Mouse (Mus musculus): ENCODE results near the gene P2rx5. TPM values are rescaled to one million over a fixed set of nuclear protein-coding genes. Genes with fewer than 3 reads are reported as not detected.

Gene P2rx5
- polyA plus RNA-seq, 1 experiment: not detected

DNA sequence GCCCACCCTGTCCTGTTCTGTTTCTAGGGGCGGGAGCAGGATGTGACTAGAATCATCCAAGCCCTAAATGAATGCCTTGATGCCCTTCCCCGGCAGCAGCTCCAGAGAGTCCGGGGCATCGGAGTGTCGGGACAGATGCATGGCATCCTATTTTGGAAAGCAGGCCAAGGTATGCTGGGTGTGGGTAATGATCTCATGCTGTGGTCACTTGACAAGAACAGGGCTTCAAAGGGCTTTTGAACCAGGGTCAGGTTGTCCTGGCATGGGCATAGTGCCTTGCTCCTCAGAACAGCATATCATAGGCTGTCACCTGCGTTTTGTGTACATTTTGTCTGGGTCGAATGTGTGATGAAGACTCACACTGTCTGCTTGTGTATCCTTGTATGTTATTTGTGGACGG, 43.7 kb downstream of the P2rx5 start:
- Histone ChIP-seq H3K4me3 (replicated peaks) (no peak overlapping the region), H3K9me3 (ENCODE audit: control insufficient read depth, low read length) (no peaks in the 10 kb centered on the region), H3K36me3 (ENCODE audit: control insufficient read depth) (no peaks in the 10 kb centered on the region; the same call in 1 of the 2 replicates), H3K27me3 (ENCODE audit: control insufficient read depth) (no peaks in the 10 kb centered on the region), H3K4me1 (ENCODE audit: control insufficient read depth) (peaks cover 16% of the 10 kb centered on the region)
- TF ChIP-seq GATA1 (IDR thresholded peaks at IDR 0.05; ENCODE audit: low read length) (no peak), TAL1 (IDR thresholded peaks at IDR 0.05; ENCODE audit: low read length) (no peak)

DNA sequence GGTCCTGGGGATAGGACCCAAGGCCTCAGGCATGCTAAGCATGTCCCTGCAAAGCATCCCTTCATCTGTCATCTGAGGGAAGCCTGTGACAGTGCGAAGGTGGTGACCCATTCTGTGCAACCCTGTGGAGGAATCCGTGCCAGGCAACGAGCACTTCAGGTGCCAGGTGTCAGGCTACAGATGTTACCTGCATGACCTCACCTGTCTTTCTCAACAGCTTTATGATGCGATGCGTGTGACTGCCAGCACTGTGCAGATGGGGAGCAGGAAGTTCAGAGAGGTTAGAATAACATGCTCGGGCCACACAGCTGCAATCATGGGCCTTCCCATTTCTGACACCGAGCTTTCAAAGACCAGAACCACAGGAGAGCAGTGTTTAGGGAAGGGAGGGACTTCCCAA, 45.0 kb downstream of the P2rx5 start:
- no peak overlapping the region for H3K4me3 ChIP-seq (replicated peaks)
- H3K4me1 ChIP-seq (ENCODE audit: control insufficient read depth): peaks cover 6% of the 10 kb centered on the region
- no peaks in the 10 kb centered on the region for H3K9me3 ChIP-seq (ENCODE audit: control insufficient read depth, low read length)
- no peaks in the 10 kb centered on the region for H3K27me3 ChIP-seq (ENCODE audit: control insufficient read depth)
- H3K36me3 ChIP-seq (ENCODE audit: control insufficient read depth): no peaks in the 10 kb centered on the region; the same call in 1 of the 2 replicates
- no peak for TF ChIP-seq TAL1 (IDR thresholded peaks at IDR 0.05; ENCODE audit: low read length)
- TF ChIP-seq GATA1 (IDR thresholded peaks at IDR 0.05; ENCODE audit: low read length): no peak

DNA sequence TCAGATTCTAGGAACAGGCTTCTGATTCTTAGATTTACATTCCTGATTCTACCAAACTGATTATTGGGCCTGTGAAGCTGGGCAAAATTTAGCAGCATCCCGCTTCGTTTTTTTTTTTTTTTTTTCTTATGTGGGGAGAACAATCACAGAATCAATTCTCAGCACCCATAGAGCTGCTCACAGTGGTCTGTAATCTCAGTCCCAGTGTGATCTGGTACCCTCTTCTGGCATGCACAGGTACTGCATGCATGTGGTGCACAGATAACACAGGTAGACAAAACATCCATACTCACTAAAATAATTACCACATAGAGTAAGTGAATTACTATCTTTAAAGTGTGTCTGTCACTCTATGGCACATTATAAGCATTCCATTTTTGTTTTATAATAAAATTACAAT, 47.4 kb downstream of the P2rx5 start:
- Histone ChIP-seq H3K4me1 (ENCODE audit: control insufficient read depth) (no peaks in the 10 kb centered on the region), H3K27me3 (ENCODE audit: control insufficient read depth) (no peaks in the 10 kb centered on the region), H3K36me3 (ENCODE audit: control insufficient read depth) (no peaks in the 10 kb centered on the region; the same call in 1 of the 2 replicates), H3K9me3 (ENCODE audit: control insufficient read depth, low read length) (no peaks in the 10 kb centered on the region), H3K4me3 (replicated peaks) (no peak overlapping the region)
- TF ChIP-seq GATA1 (IDR thresholded peaks at IDR 0.05; ENCODE audit: low read length) (no peak), TAL1 (IDR thresholded peaks at IDR 0.05; ENCODE audit: low read length) (no peak)

DNA sequence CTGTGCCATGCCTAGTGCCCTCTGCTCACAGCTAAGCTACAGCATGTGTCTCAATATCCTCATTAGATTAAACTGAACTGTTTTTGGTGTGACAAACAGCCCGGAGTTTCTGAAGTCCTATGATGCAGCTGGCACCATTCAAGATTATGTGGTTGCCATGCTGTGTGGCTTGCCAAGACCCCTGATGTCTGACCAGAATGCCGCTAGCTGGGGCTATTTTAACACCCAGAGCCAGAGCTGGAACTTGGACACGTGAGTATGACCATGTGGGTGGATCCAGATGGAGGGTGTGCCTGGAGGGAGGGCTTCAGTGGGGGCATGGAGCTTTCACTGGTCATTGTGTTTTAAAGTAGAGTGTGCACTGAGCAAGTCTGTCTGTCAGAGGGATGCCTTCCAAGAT, 53.7 kb downstream of the P2rx5 start:
- H3K4me3 ChIP-seq (replicated peaks): no peak overlapping the region
- peaks cover 3% of the 10 kb centered on the region; the same call in 1 of the 2 replicates for H3K36me3 ChIP-seq (ENCODE audit: control insufficient read depth)
- H3K27me3 ChIP-seq (ENCODE audit: control insufficient read depth): no peaks in the 10 kb centered on the region
- TF ChIP-seq TAL1 (IDR thresholded peaks at IDR 0.05; ENCODE audit: low read length) (no peak), GATA1 (IDR thresholded peaks at IDR 0.05; ENCODE audit: low read length) (no peak)
- no peaks in the 10 kb centered on the region; the same call in 1 of the 2 replicates for H3K4me1 ChIP-seq (ENCODE audit: control insufficient read depth)
- H3K9me3 ChIP-seq (ENCODE audit: control insufficient read depth, low read length): no peaks in the 10 kb centered on the region

DNA sequence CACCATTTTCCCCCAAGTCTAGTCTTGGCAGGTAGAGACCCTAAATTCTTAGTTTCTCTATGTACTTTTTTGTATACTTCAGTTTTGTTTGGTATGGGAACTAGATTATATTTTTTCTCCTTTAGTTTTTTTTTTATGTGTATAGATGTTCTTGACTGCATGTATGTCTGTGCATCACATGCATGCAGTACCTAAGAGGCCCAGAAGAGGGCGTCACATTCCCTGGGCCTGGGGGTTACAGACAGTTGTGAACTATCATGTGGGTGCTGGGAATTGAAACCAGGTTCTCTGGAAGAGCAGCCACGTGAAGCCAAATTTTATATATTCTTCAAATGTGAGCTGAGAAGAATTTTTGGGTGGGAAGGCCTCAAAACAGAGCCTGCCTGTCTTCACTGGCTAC, 59.5 kb downstream of the P2rx5 start:
- Histone ChIP-seq H3K4me3 (replicated peaks) (no peak overlapping the region), H3K36me3 (ENCODE audit: control insufficient read depth) (peaks cover 3% of the 10 kb centered on the region; the same call in 1 of the 2 replicates), H3K9me3 (ENCODE audit: control insufficient read depth, low read length) (no peaks in the 10 kb centered on the region), H3K4me1 (ENCODE audit: control insufficient read depth) (no peaks in the 10 kb centered on the region), H3K27me3 (ENCODE audit: control insufficient read depth) (no peaks in the 10 kb centered on the region)
- TF ChIP-seq GATA1 (IDR thresholded peaks at IDR 0.05; ENCODE audit: low read length) (no peak), TAL1 (IDR thresholded peaks at IDR 0.05; ENCODE audit: low read length) (no peak)

DNA sequence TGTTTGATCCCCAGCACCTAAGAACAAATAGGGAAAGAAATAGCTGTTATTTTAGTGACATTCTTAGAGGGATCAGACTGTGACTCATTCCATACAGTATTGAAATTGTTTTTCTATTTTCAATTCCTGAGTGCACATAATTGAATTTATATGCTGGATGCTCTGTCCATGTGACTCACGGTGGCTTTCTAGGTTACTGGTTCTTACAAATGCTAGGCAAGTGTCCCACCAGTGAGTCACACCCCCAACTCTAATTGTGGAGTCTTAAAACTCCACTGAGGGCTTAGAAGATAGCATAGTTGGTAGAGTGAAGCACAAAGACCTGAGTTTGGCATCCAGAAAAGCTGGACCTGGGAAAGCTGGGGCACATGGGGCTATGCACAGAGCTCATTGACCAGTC, 60.4 kb downstream of the P2rx5 start:
- H3K27me3 ChIP-seq (ENCODE audit: control insufficient read depth): no peaks in the 10 kb centered on the region
- H3K36me3 ChIP-seq (ENCODE audit: control insufficient read depth): peaks cover 3% of the 10 kb centered on the region; the same call in 1 of the 2 replicates
- TF ChIP-seq GATA1 (IDR thresholded peaks at IDR 0.05; ENCODE audit: low read length) (no peak), TAL1 (IDR thresholded peaks at IDR 0.05; ENCODE audit: low read length) (no peak)
- no peak overlapping the region for H3K4me3 ChIP-seq (replicated peaks)
- H3K4me1 ChIP-seq (ENCODE audit: control insufficient read depth): no peaks in the 10 kb centered on the region
- H3K9me3 ChIP-seq (ENCODE audit: control insufficient read depth, low read length): no peaks in the 10 kb centered on the region

Other genes starting within 250 kb of the P2rx5 start
- gene Atp2a3, start 199.3 kb upstream of the P2rx5 start, polyA plus RNA-seq (2012): 0.19 TPM in 2 replicates
- gene P2rx1, start 161.3 kb upstream of the P2rx5 start, polyA plus RNA-seq (2012): 0.12 TPM in 2 replicates
- 0.01 and 0.02 TPM in 2 replicates for gene Camkk1, start 141.4 kb upstream of the P2rx5 start, polyA plus RNA-seq (2012)
- gene Ncbp3, start 112.6 kb upstream of the P2rx5 start, polyA plus RNA-seq (2012): 0.19 and 0.34 TPM in 2 replicates
- gene Itgae, start 69.8 kb upstream of the P2rx5 start, polyA plus RNA-seq (2012): not detected in 2 replicates
- 1.2 and 1.4 TPM in 2 replicates for gene Haspin, start 22.1 kb upstream of the P2rx5 start, polyA plus RNA-seq (2012)
- gene Emc6, start 16.6 kb downstream of the P2rx5 start, polyA plus RNA-seq (2012): 19.4 and 20.4 TPM in 2 replicates
- gene Tax1bp3, start 16.7 kb downstream of the P2rx5 start, polyA plus RNA-seq (2012): 0.36 and 1.1 TPM in 2 replicates
- gene Ctns, start 38.6 kb downstream of the P2rx5 start, polyA plus RNA-seq (2012): 0.35 and 0.54 TPM in 2 replicates
- gene Shpk, start 39.0 kb downstream of the P2rx5 start, polyA plus RNA-seq (2012): 0.03 and 0.05 TPM in 2 replicates
- not detected in 2 replicates for gene Trpv1, start 73.9 kb downstream of the P2rx5 start, polyA plus RNA-seq (2012)
- gene Trpv3, start 107.0 kb downstream of the P2rx5 start, polyA plus RNA-seq (2012): 0.01 TPM in 1 of 2 replicates, not detected in the other
- not detected in 2 replicates for gene Aspa, start 169.2 kb downstream of the P2rx5 start, polyA plus RNA-seq (2012)
- gene Gm49340, start 169.3 kb downstream of the P2rx5 start, polyA plus RNA-seq (2012): not detected in 2 replicates
- gene Spata22, start 169.3 kb downstream of the P2rx5 start, polyA plus RNA-seq (2012): not detected in 2 replicates
- not detected in 2 replicates for gene Olfr20, start 190.4 kb downstream of the P2rx5 start, polyA plus RNA-seq (2012)
- not detected in 2 replicates for gene Olfr376, start 210.8 kb downstream of the P2rx5 start, polyA plus RNA-seq (2012)
- not detected in 2 replicates for gene Olfr1, start 239.2 kb downstream of the P2rx5 start, polyA plus RNA-seq (2012)